Mouse (Mus musculus): ENCODE measurements around the gene Gm16405. TPM values are rescaled to one million over a fixed set of nuclear protein-coding genes. Genes with fewer than 3 reads are reported as not detected.
"Not testable (repeated sequence)": the region's sequence is repeated elsewhere in the genome, so short reads cannot be mapped to it uniquely, and the experiment has no call there.

The Gm16405 gene
- polyA plus RNA-seq (2014; fragmentation: Nextera tagmentation; extraction: Ambion mirVana), result not detected in 2 replicates

GRCm38 (mm10) chrX:54530908-54531307 is at the start of gene Gm16405:
TSS of gene Gm16405 (plus strand) at chrX:54531208.
- H3K4me3 ChIP-seq (ENCODE audit: low read depth, low read length); H3K4me2 ChIP-seq (ENCODE audit: low read depth); H3K4me1 ChIP-seq (ENCODE audit: control insufficient read depth, insufficient read depth, low read length); H3K27ac ChIP-seq (ENCODE audit: low read depth, low read length); H3K27me3 ChIP-seq (ENCODE audit: control insufficient read depth, insufficient read depth, low read length); H3K36me3 ChIP-seq (ENCODE audit: control insufficient read depth, insufficient read depth, low read length); ATAC-seq (ENCODE audit: insufficient read depth, low FRiP score, low TSS enrichment); H3K9ac ChIP-seq (ENCODE audit: low read length); H3K9me3 ChIP-seq (ENCODE audit: control insufficient read depth, low read length); DNase-seq (ENCODE audit: low spot score): not testable (repeated sequence)
- no CpG with 5 or more reads among the region's 7 CpGs for WGBS

Other genes starting within 250 kb of the Gm16405 start
- not detected in 2 replicates for gene Gm16430, start 91.0 kb downstream of the Gm16405 start, polyA plus RNA-seq (2014; fragmentation: Nextera tagmentation; extraction: Ambion mirVana)